Mouse (Mus musculus) myocyte (in vitro differentiated cells): ENCODE data around the gene Itgb5.

Experiments
- POLR2A ChIP-seq: IDR thresholded peaks from one replicate; pipeline ENCODE4 v1.6.1; 2011; ENCODE audit warnings: low read depth, mild to moderate bottlenecking, control low read depth, moderate library complexity; ENCODE audit not compliant: insufficient read length
- USF1 ChIP-seq: IDR thresholded peaks from one replicate; pipeline ENCODE4 v1.6.1; 2011; ENCODE audit warnings: low read depth, mild to moderate bottlenecking, control low read depth, moderate library complexity

GRCm38 (mm10) chr16:33930785-33931184 lies 101.3 kb downstream of the Itgb5 start:
- TF ChIP-seq USF1, result no peak
- TF ChIP-seq POLR2A, result no peak
